Mouse (Mus musculus) right cerebral cortex, postnatal 10 days (tissue): ENCODE results near the gene Svopl.

Experiments used
- DNase-seq, 2 experiments: peaks; one replicate each; pipeline ENCODE4 v3.0.0; 2021; ENCODE audit warnings: low spot score in 2 of 2

Gene Svopl

GRCm38 (mm10) chr6:38046838-38047237 is at the start of gene Svopl:
Gene Svopl (minus strand): TSS chr6:38046996.
- DNase-seq = no peak

- DNase-seq = no peak
Observed at GRCm38 (mm10) chr6:38094701-38095100, 47.9 kb upstream of the Svopl start.

- DNase-seq = no peak
Observed at GRCm38 (mm10) chr6:38092539-38092938, 45.7 kb upstream of the Svopl start.

GRCm38 (mm10) chr6:38087242-38088026 is 40.6 kb upstream of the Svopl start:
- DNase-seq = no peak

GRCm38 (mm10) chr6:38083204-38083603 is 36.4 kb upstream of the Svopl start:
- no peak for DNase-seq

- DNase-seq = no peak
Observed at GRCm38 (mm10) chr6:38081727-38082341, 35.0 kb upstream of the Svopl start.

- DNase-seq = no peak
Observed at GRCm38 (mm10) chr6:38080364-38080763, 33.6 kb upstream of the Svopl start.

- DNase-seq = no peak
Observed at GRCm38 (mm10) chr6:38073592-38073991, 26.8 kb upstream of the Svopl start.

GRCm38 (mm10) chr6:38072137-38072796 is 25.5 kb upstream of the Svopl start:
- DNase-seq = no peak

GRCm38 (mm10) chr6:38071256-38071655 is 24.5 kb upstream of the Svopl start:
- no peak for DNase-seq

- DNase-seq = peak; percentile 78
Observed at GRCm38 (mm10) chr6:38066215-38066614, 19.4 kb upstream of the Svopl start.

GRCm38 (mm10) chr6:38065501-38066122 is 18.8 kb upstream of the Svopl start:
- peak; percentile 40 to 57 for DNase-seq

GRCm38 (mm10) chr6:38065122-38065500 is 18.3 kb upstream of the Svopl start:
- peak; percentile 82 to 85 for DNase-seq

GRCm38 (mm10) chr6:38064621-38065020 is 17.8 kb upstream of the Svopl start:
- no peak for DNase-seq

- no peak for DNase-seq
Observed at GRCm38 (mm10) chr6:38058805-38059204, 12.0 kb upstream of the Svopl start.

GRCm38 (mm10) chr6:38055471-38056330 is 8.9 kb upstream of the Svopl start:
- no peak for DNase-seq

GRCm38 (mm10) chr6:38049601-38050000 is 2.8 kb upstream of the Svopl start:
- no peak for DNase-seq

- DNase-seq = no peak
Observed at GRCm38 (mm10) chr6:38048800-38049561, 2.2 kb upstream of the Svopl start.

- no peak for DNase-seq
Observed at GRCm38 (mm10) chr6:38048003-38048402, 1.2 kb upstream of the Svopl start.

GRCm38 (mm10) chr6:38032801-38033566 is 13.8 kb downstream of the Svopl start:
- no peak for DNase-seq
